Mouse (Mus musculus): ENCODE measurements around the gene Vmn2r18. TPM values are rescaled to one million over a fixed set of nuclear protein-coding genes. Genes with fewer than 3 reads are reported as not detected.
A peak's percentile ranks its signal among the peaks of the same experiment; 100 is the strongest.

Vmn2r18 gene
- total RNA-seq (2021), result not detected

- no peak for DNase-seq
- intact Hi-C loops (cut with DNase I), result no loop called here
Observed at GRCm38 (mm10) chr5:151605921-151606320, at the start of gene Vmn2r18. Gene Vmn2r18, minus strand, starts transcription at chr5:151606021.

DNA sequence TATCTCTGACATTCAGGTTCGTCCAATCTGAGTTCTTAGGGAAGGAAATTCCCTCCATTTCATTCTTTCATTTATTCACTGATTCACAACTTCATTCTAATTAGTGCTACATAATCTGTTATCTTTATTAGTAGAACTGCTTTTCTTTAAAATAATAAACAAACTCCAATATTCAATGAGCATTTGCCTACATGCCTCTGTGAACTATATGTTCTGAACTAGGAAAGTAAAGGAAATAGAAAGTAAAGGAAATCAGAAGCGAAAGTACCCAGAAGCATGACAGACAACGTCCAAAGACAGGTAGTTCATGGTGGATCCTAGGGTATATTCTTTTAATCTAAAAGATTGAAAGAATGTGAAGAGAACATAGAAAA lies 45.6 kb upstream of the Vmn2r18 start:
- intact Hi-C loops (cut with DNase I), result no loop called here

GRCm38 (mm10) chr5:151650700-151651410 lies 45.0 kb upstream of the Vmn2r18 start, which contains the start of gene Rfc3:
Gene Rfc3, minus strand, starts transcription at chr5:151651242.
- peak; percentile 94 to 97 for DNase-seq
- intact Hi-C loops (cut with DNase I), result no loop called here

More for the DNA sequence above, 45.6 kb upstream of the Vmn2r18 start:
- DNase-seq, result no peak

DNA sequence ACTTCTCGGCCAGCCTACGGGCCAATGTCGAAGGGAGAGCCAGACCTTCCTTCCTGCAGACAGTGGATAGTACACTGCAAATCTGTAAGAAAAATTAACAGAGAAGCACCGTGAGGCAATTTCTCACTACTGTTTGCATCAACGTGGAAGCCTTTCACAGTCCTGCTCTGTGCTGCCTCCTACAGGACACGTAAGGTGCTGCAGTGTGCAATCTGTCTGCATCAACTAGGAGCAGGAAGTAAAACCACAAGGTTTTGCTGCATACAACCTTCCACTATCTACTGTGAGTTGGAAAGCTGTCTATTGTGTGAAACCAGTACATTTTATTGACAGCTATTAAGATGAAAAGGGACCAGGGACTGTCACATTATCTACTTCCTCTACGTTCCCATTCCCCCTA lies 39.0 kb upstream of the Vmn2r18 start:
- DNase-seq, result no peak
- intact Hi-C loops (cut with DNase I), result no loop called here

GRCm38 (mm10) chr5:151642867-151643266 lies 37.0 kb upstream of the Vmn2r18 start:
- no peak for DNase-seq
- intact Hi-C loops (cut with DNase I), result no loop called here

- no peak for DNase-seq
- intact Hi-C loops (cut with DNase I), result no loop called here
Observed at GRCm38 (mm10) chr5:151642102-151642501, 36.3 kb upstream of the Vmn2r18 start.

- DNase-seq, result no peak
- intact Hi-C loops (cut with DNase I), result no loop called here
Observed at GRCm38 (mm10) chr5:151601696-151602095, 4.1 kb downstream of the Vmn2r18 start.

Other genes with a start within 250 kb of the Vmn2r18 start
- gene Gm42906, start 177.9 kb downstream of the Vmn2r18 start, total RNA-seq (2021), result 1 to 10 TPM; 2.8 to 4.4 TPM
- 1 to 10 TPM; 3.1 to 3.8 TPM for gene Rfc3, start 45.2 kb upstream of the Vmn2r18 start, total RNA-seq (2021)